7 mouse cellular contexts compared by ENCODE assay signal in genomic region chr4:133512972-133513371, GRCm38 (mm10). TPM values are rescaled to one million over a fixed set of nuclear protein-coding genes. Genes with fewer than 3 reads are reported as not detected.
DNase-seq lines count a peak whose midpoint lies in the region; ATAC-seq and TF ChIP-seq lines count a peak whose summit lies in the region.

No protein-coding gene starts in this region.

- H3K27ac ChIP-seq in layer of hippocampus, adult 2 months = no peak overlapping the region

- ATAC-seq in erythroblast, adult 5-6 weeks (replicated peaks; ENCODE audit: low FRiP score, poor library complexity, severe bottlenecking) = peak; percentile 84

- no peak for TF ChIP-seq POLR2A in brain, embryonic 14.5 days (IDR thresholded peaks at IDR 0.05; ENCODE audit: borderline replicate concordance, extremely low read depth, insufficient read depth, insufficient read length, poor library complexity, severe bottlenecking)

- peak; percentile 81 for DNase-seq in NIH3T3 (ENCODE audit: low read depth)
- DNase-seq in brain, embryonic 14.5 days (ENCODE audit: low read depth) = peak; percentile 75
- DNase-seq in heart, postnatal 36 days = peak; percentile 69 to 74
- DNase-seq in layer of hippocampus, adult 2 months (ENCODE audit: low spot score in 2 of 2) = peak; percentile 72 to 88
- peak; percentile 80 for DNase-seq in lung, postnatal 14 days
- peak; percentile 76 for DNase-seq in right cerebral cortex, postnatal 25 days

- peak; percentile 90 for TF ChIP-seq CTCF in brain, embryonic 14.5 days (IDR thresholded peaks at IDR 0.05; ENCODE audit: borderline replicate concordance, extremely low read depth, insufficient read depth, insufficient read length)
- TF ChIP-seq CTCF in layer of hippocampus, adult 2 months (conservative IDR thresholded peaks at IDR 0.05) = peak; percentile 91

- intact Hi-C loops in heart, postnatal 36 days (cut with DNase I) = loop anchor here (5.0 kb wide), 1 partner anchor 91 kb away; no protein-coding TSS in a partner anchor

- H3K4me3 ChIP-seq in layer of hippocampus, adult 2 months = no peak overlapping the region

RNA-seq across cellular contexts. Expression of gene Kdf1, which starts 5.8 kb away (rescaled TPM):
- polyA plus RNA-seq in brain, embryonic 14.5 days (2012; rRNA removed) = 0.40 and 0.51 TPM in 2 replicates
- total RNA-seq in erythroblast, adult 5-6 weeks (2015; ENCODE audit: low replicate concordance) = not detected in 2 replicates
- total RNA-seq in erythroblast, adult 5-6 weeks (2017; ENCODE audit: low replicate concordance) = not detected in 2 replicates
- not detected for total RNA-seq in heart, postnatal 36 days (2021)
- total RNA-seq in layer of hippocampus, adult 2 months (2021) = under 1 TPM in 1 of 2 experiments, not detected in 1; 0.34 TPM

RNA-seq across cellular contexts. Expression of gene Trnp1, which starts 14.6 kb away (rescaled TPM):
- polyA plus RNA-seq in brain, embryonic 14.5 days (2012; rRNA removed) = 6.6 and 8.2 TPM in 2 replicates
- total RNA-seq in erythroblast, adult 5-6 weeks (2015; ENCODE audit: low replicate concordance) = not detected in 2 replicates
- not detected in 2 replicates for total RNA-seq in erythroblast, adult 5-6 weeks (2017; ENCODE audit: low replicate concordance)
- 1 to 10 TPM; 1.7 to 2.0 TPM for total RNA-seq in heart, postnatal 36 days (2021)
- total RNA-seq in layer of hippocampus, adult 2 months (2021) = 100 to 1,000 TPM; 154 to 165 TPM

RNA-seq across cellular contexts. Expression of gene Nudc, which starts 32.8 kb away (rescaled TPM):
- 119 and 167 TPM in 2 replicates for polyA plus RNA-seq in brain, embryonic 14.5 days (2012; rRNA removed)
- total RNA-seq in erythroblast, adult 5-6 weeks (2015; ENCODE audit: low replicate concordance) = 31.5 and 51.8 TPM in 2 replicates
- 35.4 and 80.4 TPM in 2 replicates for total RNA-seq in erythroblast, adult 5-6 weeks (2017; ENCODE audit: low replicate concordance)
- 10 to 100 TPM; 68.6 to 76.2 TPM for total RNA-seq in heart, postnatal 36 days (2021)
- 100 to 1,000 TPM; 123 to 128 TPM for total RNA-seq in layer of hippocampus, adult 2 months (2021)

RNA-seq across cellular contexts. Expression of gene Tent5b, which starts 33.0 kb away (rescaled TPM):
- 0.19 and 0.45 TPM in 2 replicates for polyA plus RNA-seq in brain, embryonic 14.5 days (2012; rRNA removed)
- not detected in 2 replicates for total RNA-seq in erythroblast, adult 5-6 weeks (2015; ENCODE audit: low replicate concordance)
- not detected in 2 replicates for total RNA-seq in erythroblast, adult 5-6 weeks (2017; ENCODE audit: low replicate concordance)
- 1 to 10 TPM; 2.1 to 2.2 TPM for total RNA-seq in heart, postnatal 36 days (2021)
- not detected for total RNA-seq in layer of hippocampus, adult 2 months (2021)

RNA-seq across cellular contexts. Expression of gene Nr0b2, which starts 40.2 kb away (rescaled TPM):
- not detected in 2 replicates for polyA plus RNA-seq in brain, embryonic 14.5 days (2012; rRNA removed)
- not detected in 2 replicates for total RNA-seq in erythroblast, adult 5-6 weeks (2015; ENCODE audit: low replicate concordance)
- not detected in 2 replicates for total RNA-seq in erythroblast, adult 5-6 weeks (2017; ENCODE audit: low replicate concordance)
- 10 to 100 TPM; 14.2 to 15.3 TPM for total RNA-seq in heart, postnatal 36 days (2021)
- total RNA-seq in layer of hippocampus, adult 2 months (2021) = not detected

Comparison
In these comparisons a context has a peak if more than half of its experiments do, and no peak if none do; other contexts are left out.
1. RNA of gene Trnp1, which starts 14.6 kb away (total RNA-seq): 154 to 165 TPM in layer of hippocampus, adult 2 months; 1.7 to 2.0 TPM in heart, postnatal 36 days and not detected in erythroblast, adult 5-6 weeks; every median in the first group is over 10 times any median in the second.
2. Peak in every context shown above with its lines, with median percentiles within 50 percentile points of each other: DNase-seq.